Mouse (Mus musculus): ENCODE measurements around the gene Tspoap1. TPM values are rescaled to one million over a fixed set of nuclear protein-coding genes. Genes with fewer than 3 reads are reported as not detected.

Gene Tspoap1
- polyA plus RNA-seq, 1 experiment from 2014 or later = 2.5 TPM

DNA sequence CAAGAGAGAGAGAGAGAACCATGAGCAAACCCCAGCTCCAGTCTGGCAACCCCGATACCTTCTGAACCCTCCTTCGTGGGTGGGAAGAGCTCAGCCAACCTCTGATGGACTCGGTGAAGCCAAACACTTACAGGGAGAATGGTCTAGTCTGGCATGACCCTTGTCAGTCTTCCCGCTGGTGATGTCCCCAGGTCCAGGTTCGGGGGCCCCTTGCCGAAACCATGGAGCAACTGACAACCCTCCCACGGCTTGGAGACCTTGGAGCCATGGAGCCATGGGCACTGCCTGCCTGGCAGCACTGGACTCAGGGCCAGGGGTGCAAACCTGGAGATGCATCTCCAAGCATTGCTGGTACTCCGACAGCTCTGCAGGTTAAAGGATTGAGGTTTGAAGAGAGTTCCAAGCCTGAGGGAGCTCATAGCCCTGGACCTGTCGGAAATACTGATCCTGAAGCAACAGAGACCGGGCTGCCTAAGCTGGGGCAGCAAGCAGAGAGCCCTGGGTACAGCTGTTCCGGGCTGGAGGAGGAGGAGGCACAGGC lies 910 bp downstream of the Tspoap1 start:
- Histone ChIP-seq H3K4me1 (replicated peaks; ENCODE audit: control insufficient read depth, insufficient read depth, low read length) (peaks cover 8% of the 10 kb centered on the region; the same call in 1 of the 2 replicates), H3K9ac (ENCODE audit: low read length) (no peak overlapping the region), H3K27me3 (replicated peaks; ENCODE audit: control insufficient read depth, insufficient read depth, low read length) (peaks cover 72% of the 10 kb centered on the region), H3K27ac (ENCODE audit: low read depth) (no peak overlapping the region), H3K4me2 (ENCODE audit: low read length) (no peak overlapping the region), H3K4me3 (ENCODE audit: low read depth, low read length) (no peak overlapping the region), H3K9me3 (ENCODE audit: control insufficient read depth, low read length) (no peaks in the 10 kb centered on the region), H3K36me3 (ENCODE audit: control insufficient read depth, insufficient read depth, low read length) (no peaks in the 10 kb centered on the region)
- DNase-seq (ENCODE audit: low spot score) (no peak), ATAC-seq (replicated peaks; ENCODE audit: low FRiP score, low TSS enrichment, low read depth) (no peak)
- WGBS = 68% methylated on average over 11 of the region's 11 CpGs

- H3K9me3 ChIP-seq (ENCODE audit: control insufficient read depth, low read length) = no peaks in the 10 kb centered on the region
- H3K4me1 ChIP-seq (replicated peaks; ENCODE audit: control insufficient read depth, insufficient read depth, low read length) = peaks cover 8% of the 10 kb centered on the region; the same call in 1 of the 2 replicates
- WGBS = 70% methylated on average over 14 of the region's 14 CpGs
- H3K27me3 ChIP-seq (replicated peaks; ENCODE audit: control insufficient read depth, insufficient read depth, low read length) = peaks cover 79% of the 10 kb centered on the region
- ATAC-seq (replicated peaks; ENCODE audit: low FRiP score, low TSS enrichment, low read depth) (no peak), DNase-seq (ENCODE audit: low spot score) (no peak)
- no peak overlapping the region for H3K4me3 ChIP-seq (ENCODE audit: low read depth, low read length)
- no peak overlapping the region for H3K27ac ChIP-seq (ENCODE audit: low read depth)
- H3K4me2 ChIP-seq (ENCODE audit: low read length) = no peak overlapping the region
- no peak overlapping the region for H3K9ac ChIP-seq (ENCODE audit: low read length)
- H3K36me3 ChIP-seq (ENCODE audit: control insufficient read depth, insufficient read depth, low read length) = no peaks in the 10 kb centered on the region
These were observed 1.7 kb downstream of the Tspoap1 start for GRCm38 (mm10) chr11:87761806-87762701.

- peaks cover 8% of the 10 kb centered on the region; the same call in 1 of the 2 replicates for H3K4me1 ChIP-seq (replicated peaks; ENCODE audit: control insufficient read depth, insufficient read depth, low read length)
- no peak for DNase-seq (ENCODE audit: low spot score)
- H3K4me3 ChIP-seq (ENCODE audit: low read depth, low read length) = no peak overlapping the region
- H3K4me2 ChIP-seq (ENCODE audit: low read length) = no peak overlapping the region
- no peak for ATAC-seq (replicated peaks; ENCODE audit: low FRiP score, low TSS enrichment, low read depth)
- H3K27ac ChIP-seq (ENCODE audit: low read depth) = no peak overlapping the region
- no peak overlapping the region for H3K9ac ChIP-seq (ENCODE audit: low read length)
- peaks cover 79% of the 10 kb centered on the region for H3K27me3 ChIP-seq (replicated peaks; ENCODE audit: control insufficient read depth, insufficient read depth, low read length)
- H3K9me3 ChIP-seq (ENCODE audit: control insufficient read depth, low read length) = no peaks in the 10 kb centered on the region
- WGBS = 47% methylated on average over 12 of the region's 12 CpGs
- H3K36me3 ChIP-seq (ENCODE audit: control insufficient read depth, insufficient read depth, low read length) = no peaks in the 10 kb centered on the region
These were observed 2.5 kb downstream of the Tspoap1 start for GRCm38 (mm10) chr11:87762702-87763385.

- no peak overlapping the region for H3K27ac ChIP-seq (ENCODE audit: low read depth)
These were observed 3.2 kb downstream of the Tspoap1 start for GRCm38 (mm10) chr11:87763511-87763987.

GRCm38 (mm10) chr11:87763988-87764876 lies 3.9 kb downstream of the Tspoap1 start:
- Histone ChIP-seq H3K4me1 (replicated peaks; ENCODE audit: control insufficient read depth, insufficient read depth, low read length) (peaks cover 8% of the 10 kb centered on the region; the same call in 1 of the 2 replicates), H3K4me2 (ENCODE audit: low read length) (peak overlapping the region; percentile 96), H3K9me3 (ENCODE audit: control insufficient read depth, low read length) (no peaks in the 10 kb centered on the region), H3K9ac (ENCODE audit: low read length) (peak overlapping the region; percentile 45), H3K27me3 (replicated peaks; ENCODE audit: control insufficient read depth, insufficient read depth, low read length) (peaks cover 78% of the 10 kb centered on the region), H3K27ac (ENCODE audit: low read depth) (no peak overlapping the region), H3K36me3 (ENCODE audit: control insufficient read depth, insufficient read depth, low read length) (no peaks in the 10 kb centered on the region), H3K4me3 (ENCODE audit: low read depth, low read length) (peak overlapping the region; percentile 37)
- ATAC-seq (replicated peaks; ENCODE audit: low FRiP score, low TSS enrichment, low read depth) = peak; percentile 65
- DNase-seq (ENCODE audit: low spot score) = peak; percentile 73
- under 1% methylated on average over 65 of the region's 65 CpGs for WGBS

More at GRCm38 (mm10) chr11:87763511-87763987, 3.2 kb downstream of the Tspoap1 start:
- ATAC-seq (replicated peaks; ENCODE audit: low FRiP score, low TSS enrichment, low read depth) (peak; percentile 42), DNase-seq (ENCODE audit: low spot score) (peak; percentile 76)
- H3K4me1 ChIP-seq (replicated peaks; ENCODE audit: control insufficient read depth, insufficient read depth, low read length) = peaks cover 8% of the 10 kb centered on the region; the same call in 1 of the 2 replicates
- no peaks in the 10 kb centered on the region for H3K9me3 ChIP-seq (ENCODE audit: control insufficient read depth, low read length)
- peaks cover 79% of the 10 kb centered on the region for H3K27me3 ChIP-seq (replicated peaks; ENCODE audit: control insufficient read depth, insufficient read depth, low read length)
- H3K4me2 ChIP-seq (ENCODE audit: low read length) = peak overlapping the region; percentile 96
- peak overlapping the region; percentile 45 for H3K9ac ChIP-seq (ENCODE audit: low read length)
- no peaks in the 10 kb centered on the region for H3K36me3 ChIP-seq (ENCODE audit: control insufficient read depth, insufficient read depth, low read length)
- H3K4me3 ChIP-seq (ENCODE audit: low read depth, low read length) = peak overlapping the region; percentile 37
- 2% methylated on average over 17 of the region's 17 CpGs for WGBS

DNA sequence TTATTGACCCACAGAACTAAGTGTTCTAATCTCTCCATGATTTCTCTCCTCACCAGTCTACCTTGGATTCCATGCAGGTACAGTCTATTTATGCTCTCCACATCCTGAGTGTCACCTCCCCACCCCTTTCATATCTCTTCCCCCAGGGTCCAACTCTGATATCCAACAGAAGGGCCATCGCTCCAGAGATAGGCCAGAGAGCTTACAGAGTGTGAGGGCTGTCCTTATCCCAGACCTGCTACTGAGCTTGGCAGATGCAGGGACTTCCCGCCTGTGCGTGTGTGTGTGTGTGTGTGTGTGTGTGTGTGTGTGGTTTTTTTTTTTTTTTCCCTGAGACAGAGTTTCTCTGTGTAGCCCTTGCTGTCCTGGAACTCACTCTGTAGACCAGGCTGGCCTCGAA lies 8.4 kb downstream of the Tspoap1 start:
- Histone ChIP-seq H3K27ac (ENCODE audit: low read depth) (no peak overlapping the region), H3K9ac (ENCODE audit: low read length) (no peak overlapping the region), H3K9me3 (ENCODE audit: control insufficient read depth, low read length) (no peaks in the 10 kb centered on the region), H3K4me3 (ENCODE audit: low read depth, low read length) (no peak overlapping the region), H3K36me3 (ENCODE audit: control insufficient read depth, insufficient read depth, low read length) (no peaks in the 10 kb centered on the region), H3K27me3 (replicated peaks; ENCODE audit: control insufficient read depth, insufficient read depth, low read length) (peaks cover 33% of the 10 kb centered on the region), H3K4me2 (ENCODE audit: low read length) (no peak overlapping the region), H3K4me1 (replicated peaks; ENCODE audit: control insufficient read depth, insufficient read depth, low read length) (peaks cover 8% of the 10 kb centered on the region; the same call in 1 of the 2 replicates)
- 88% methylated on average over 4 of the region's 4 CpGs for WGBS
- DNase-seq (ENCODE audit: low spot score) (no peak), ATAC-seq (replicated peaks; ENCODE audit: low FRiP score, low TSS enrichment, low read depth) (no peak)

DNA sequence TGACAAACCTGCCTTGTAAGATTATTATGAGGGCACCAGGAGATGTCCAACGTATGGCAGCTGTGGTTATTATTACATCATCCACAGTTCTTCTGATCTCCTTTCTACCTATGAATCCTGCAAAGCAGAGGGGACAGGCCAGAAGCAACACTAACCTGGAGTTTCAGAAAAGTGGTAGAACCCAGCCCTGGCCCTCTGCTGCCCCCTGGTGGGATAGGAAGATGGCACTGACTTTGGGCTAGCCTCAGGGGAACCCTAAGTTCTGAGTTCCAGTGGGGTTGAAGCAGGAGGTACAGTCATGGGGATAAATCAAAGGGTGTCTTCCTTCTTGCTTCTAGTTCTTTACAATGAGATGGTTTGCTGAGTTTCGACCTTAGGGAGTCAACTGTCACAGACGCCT lies 10.6 kb downstream of the Tspoap1 start:
- 54% methylated on average over 3 of the region's 3 CpGs for WGBS
- Histone ChIP-seq H3K9me3 (ENCODE audit: control insufficient read depth, low read length) (no peaks in the 10 kb centered on the region), H3K27ac (ENCODE audit: low read depth) (no peak overlapping the region), H3K27me3 (replicated peaks; ENCODE audit: control insufficient read depth, insufficient read depth, low read length) (peaks cover 10% of the 10 kb centered on the region), H3K4me1 (replicated peaks; ENCODE audit: control insufficient read depth, insufficient read depth, low read length) (no peaks in the 10 kb centered on the region), H3K36me3 (ENCODE audit: control insufficient read depth, insufficient read depth, low read length) (no peaks in the 10 kb centered on the region), H3K9ac (ENCODE audit: low read length) (no peak overlapping the region), H3K4me2 (ENCODE audit: low read length) (no peak overlapping the region), H3K4me3 (ENCODE audit: low read depth, low read length) (no peak overlapping the region)
- DNase-seq (ENCODE audit: low spot score) (peak; percentile 89), ATAC-seq (replicated peaks; ENCODE audit: low FRiP score, low TSS enrichment, low read depth) (no peak)

GRCm38 (mm10) chr11:87772354-87772753 lies 12.0 kb downstream of the Tspoap1 start:
- H3K9ac ChIP-seq (ENCODE audit: low read length) = no peak overlapping the region
- no peaks in the 10 kb centered on the region for H3K4me1 ChIP-seq (replicated peaks; ENCODE audit: control insufficient read depth, insufficient read depth, low read length)
- H3K4me2 ChIP-seq (ENCODE audit: low read length) = no peak overlapping the region
- DNase-seq (ENCODE audit: low spot score) (no peak), ATAC-seq (replicated peaks; ENCODE audit: low FRiP score, low TSS enrichment, low read depth) (no peak)
- H3K27ac ChIP-seq (ENCODE audit: low read depth) = no peak overlapping the region
- H3K4me3 ChIP-seq (ENCODE audit: low read depth, low read length) = no peak overlapping the region
- 84% methylated on average over 3 of the region's 3 CpGs for WGBS
- H3K27me3 ChIP-seq (replicated peaks; ENCODE audit: control insufficient read depth, insufficient read depth, low read length) = no peaks in the 10 kb centered on the region
- no peaks in the 10 kb centered on the region for H3K36me3 ChIP-seq (ENCODE audit: control insufficient read depth, insufficient read depth, low read length)
- H3K9me3 ChIP-seq (ENCODE audit: control insufficient read depth, low read length) = no peaks in the 10 kb centered on the region
